Comparison of ENCODE assay signal across 9 mouse cellular contexts in the genomic region with DNA sequence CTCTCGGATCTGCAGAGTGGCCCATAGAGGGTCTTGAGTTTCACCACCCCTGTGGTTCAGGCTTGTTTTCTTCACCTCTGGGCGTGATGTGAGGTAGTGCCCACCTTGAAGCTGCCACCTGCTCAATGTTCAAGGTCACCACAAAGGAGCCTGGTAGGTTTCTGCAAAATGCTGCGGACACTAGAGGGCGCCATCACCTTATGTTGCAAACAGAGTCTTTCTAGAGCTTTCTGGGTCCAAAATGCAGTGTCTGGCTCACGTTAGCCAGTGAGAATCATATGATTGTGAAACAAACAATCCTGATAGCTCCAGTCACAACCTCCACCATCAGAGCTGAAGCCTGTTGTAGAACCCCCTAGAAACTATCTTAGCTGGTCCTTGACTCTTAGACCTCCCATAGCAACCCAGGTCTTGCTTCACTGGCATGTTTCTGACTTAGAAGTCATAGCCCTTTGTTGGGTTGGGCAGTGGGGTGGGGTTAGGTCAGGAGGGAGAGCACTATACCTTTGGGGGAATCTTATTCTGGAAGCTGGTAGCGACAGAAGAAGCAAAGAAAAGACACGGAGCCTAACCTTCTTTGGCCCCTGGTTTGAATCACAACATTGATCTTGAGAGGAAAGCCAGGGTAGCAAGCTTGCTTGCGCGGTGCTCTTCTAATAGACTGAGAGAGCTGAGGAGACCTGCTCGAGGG.
A peak's percentile ranks its signal among the peaks of the same experiment; 100 is the strongest.
DNase-seq lines count a peak whose midpoint lies in the region; TF ChIP-seq lines count a peak whose summit lies in the region.
"Had no signal": no experiment of that assay in that cellular context is flagged by ENCODE, and none has a peak within 500 bp of the region (broad histone marks: within the 10 kb centered on the region; RNA-seq: fewer than 3 reads in every experiment).

No protein-coding gene starts in this region.

- no peaks in the 10 kb centered on the region for H3K9me3 ChIP-seq in ES-Bruce4 (replicated peaks; ENCODE audit: control insufficient read depth, insufficient read depth, low read length, poor library complexity, severe bottlenecking)
- H3K9me3 ChIP-seq: limb, embryonic 13.5 days had no signal

- TF ChIP-seq EP300 in ES-Bruce4 (IDR thresholded peaks at IDR 0.05; ENCODE audit: insufficient read depth, low read depth, low read length) = no peak

- DNase-seq in heart, postnatal 10 days = peak; percentile 86 to 92
- peak; percentile 87 for DNase-seq in layer of hippocampus, adult 11-12 months (ENCODE audit: low spot score)
- DNase-seq in lung, postnatal 10 days = peak; percentile 90
- DNase-seq in right cerebral cortex, adult 18-20 months = peak; percentile 79
- DNase-seq in urinary bladder, adult 2 months (ENCODE audit: low spot score) = peak; percentile 69

- no peak overlapping the region for H3K9ac ChIP-seq in ES-Bruce4 (ENCODE audit: low read depth, poor library complexity, severe bottlenecking)
- H3K9ac ChIP-seq: limb, embryonic 13.5 days had no signal

- H3K36me3 ChIP-seq in ES-Bruce4 (ENCODE audit: control insufficient read depth, insufficient read depth, low read length, poor library complexity, severe bottlenecking) = no peaks in the 10 kb centered on the region
- H3K36me3 ChIP-seq: limb, embryonic 13.5 days had no signal

- intact Hi-C loops in heart, postnatal 10 days (cut with DNase I) = loop anchor here (1.0 to 2.0 kb wide), 3 partner anchors 122 to 350 kb away; a partner anchor contains a TSS

- H3K4me3 ChIP-seq in ES-Bruce4 (ENCODE audit: low read depth, low read length) = no peak overlapping the region
- H3K4me3 ChIP-seq in bone marrow macrophage, adult 2 months (ENCODE audit: insufficient read depth, low read length) = no peak overlapping the region
- no peak overlapping the region for H3K4me3 ChIP-seq in embryonic fibroblast, embryonic 13.5 days (ENCODE audit: insufficient read depth, low read length)
- H3K4me3 ChIP-seq: limb, embryonic 13.5 days had no signal

- no peaks in the 10 kb centered on the region for H3K27me3 ChIP-seq in ES-Bruce4 (ENCODE audit: control insufficient read depth, insufficient read depth, low read length, poor library complexity, severe bottlenecking)
- H3K27me3 ChIP-seq: limb, embryonic 13.5 days had no signal

- TF ChIP-seq CTCF in ES-Bruce4 (IDR thresholded peaks at IDR 0.05; ENCODE audit: low read depth, low read length) = peak; percentile 75
- TF ChIP-seq CTCF in bone marrow macrophage, adult 2 months (IDR thresholded peaks at IDR 0.05; ENCODE audit: low read depth, low read length) = peak; percentile 83
- peak; percentile 53; the same call in 1 of the 2 replicates for TF ChIP-seq CTCF in embryonic fibroblast, embryonic 13.5 days (IDR thresholded peaks at IDR 0.05; ENCODE audit: borderline replicate concordance, insufficient read depth, low read length)

- H3K27ac ChIP-seq in ES-Bruce4 (ENCODE audit: insufficient read depth, low read length) = no peak overlapping the region
- no peak overlapping the region for H3K27ac ChIP-seq in bone marrow macrophage, adult 2 months (ENCODE audit: insufficient read depth, low read depth, low read length)
- H3K27ac ChIP-seq in embryonic fibroblast, embryonic 13.5 days (ENCODE audit: insufficient read depth, low read length) = no peak overlapping the region
- H3K27ac ChIP-seq: limb, embryonic 13.5 days had no signal

- no peaks in the 10 kb centered on the region for H3K4me1 ChIP-seq in ES-Bruce4 (ENCODE audit: control insufficient read depth, insufficient read depth, low read length)
- peaks cover 14% of the 10 kb centered on the region for H3K4me1 ChIP-seq in bone marrow macrophage, adult 2 months (ENCODE audit: control insufficient read depth, insufficient read depth, low read length)
- no peaks in the 10 kb centered on the region for H3K4me1 ChIP-seq in embryonic fibroblast, embryonic 13.5 days (ENCODE audit: control insufficient read depth, insufficient read depth, low read length)

- no peak for TF ChIP-seq POLR2A in ES-Bruce4 (IDR thresholded peaks at IDR 0.05; ENCODE audit: insufficient read depth, low read length)
- no peak for TF ChIP-seq POLR2A in bone marrow macrophage, adult 2 months (IDR thresholded peaks at IDR 0.05; ENCODE audit: borderline replicate concordance, low read depth, low read length)
- no peak for TF ChIP-seq POLR2A in embryonic fibroblast, embryonic 13.5 days (IDR thresholded peaks at IDR 0.05; ENCODE audit: low read depth, low read length)
